Mouse (Mus musculus): ENCODE data around the gene Camsap2.

GRCm38 (mm10) chr1:136306424-136306823 is 39.5 kb downstream of the Camsap2 start:
- no peak for TF ChIP-seq EP300 (IDR thresholded peaks at IDR 0.05; ENCODE audit: low read depth)
- TF ChIP-seq CTCF (IDR thresholded peaks at IDR 0.05; ENCODE audit: low read depth) = peak; percentile 50

All from liver, embryonic 14.5 days (tissue).